Mouse (Mus musculus): ENCODE results near the gene Pld2. TPM values are rescaled to one million over a fixed set of nuclear protein-coding genes. Genes with fewer than 3 reads are reported as not detected.

Pld2 gene
- total and polyA plus RNA-seq, 3 experiments, result 0.15 to 0.39 TPM; not detected in 1

DNA sequence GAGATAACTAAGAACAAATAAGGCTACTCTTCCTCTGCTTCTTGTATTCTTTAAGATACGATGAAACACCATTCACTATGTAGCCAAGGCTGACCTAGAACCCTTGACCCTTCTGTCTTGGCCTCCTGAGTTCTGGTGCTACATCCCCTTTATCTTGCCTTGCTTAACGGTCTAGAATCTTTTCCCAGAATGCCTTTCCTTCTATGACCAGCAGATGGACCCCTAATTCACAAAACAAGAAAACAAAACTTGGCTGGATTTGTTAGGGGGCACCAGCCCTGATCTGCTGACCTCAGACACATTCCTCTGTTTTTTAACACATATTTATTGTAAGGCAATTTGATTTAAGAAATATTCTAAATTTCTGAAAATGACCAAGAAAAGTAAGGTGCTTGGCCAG lies 23.5 kb upstream of the Pld2 start:
- Histone ChIP-seq H3K9me3 (replicated peaks; ENCODE audit: insufficient read depth, low read length) (no peaks in the 10 kb centered on the region), H3K27me3 (ENCODE audit: control insufficient read depth in 1 of 2, insufficient read depth in 2 of 2, low read length in 2 of 2) (no peaks in the 10 kb centered on the region), H3K4me3 (ENCODE audit: control insufficient read depth in 1 of 2, insufficient read depth in 1 of 2, low read depth in 2 of 2, low read length in 2 of 2) (no peak overlapping the region), H3K36me3 (ENCODE audit: control insufficient read depth in 1 of 2, insufficient read depth in 2 of 2, low read length in 2 of 2) (peaks cover 0 to 33% of the 10 kb centered on the region in 2 experiments; a peak in 2 of 4 replicates), H3K9ac (ENCODE audit: control insufficient read depth, low read depth, low read length, poor library complexity, severe bottlenecking) (no peak overlapping the region), H3K4me1 (ENCODE audit: control insufficient read depth in 1 of 2, insufficient read depth in 2 of 2, low read length in 2 of 2) (peaks cover 18 to 28% of the 10 kb centered on the region in 2 experiments), H3K79me2 (ENCODE audit: control insufficient read depth, insufficient read depth, low read length, poor library complexity) (no peaks in the 10 kb centered on the region), H3K27ac (ENCODE audit: control insufficient read depth, low read depth, low read length) (no peak overlapping the region)
- peak; percentile 83 for DNase-seq (ENCODE audit: low read depth, low spot score)
- no peak for TF ChIP-seq ELF1 (IDR thresholded peaks at IDR 0.05; ENCODE audit: low read depth, low read length)
- no peak for TF ChIP-seq TAL1 (IDR thresholded peaks at IDR 0.05; ENCODE audit: low read length)
- TF ChIP-seq ZC3H11A (IDR thresholded peaks at IDR 0.05; ENCODE audit: low read depth, low read length), result peak; percentile 93
- no peak for TF ChIP-seq MEF2A (IDR thresholded peaks at IDR 0.05; ENCODE audit: extremely low read depth, insufficient replicate concordance, low read depth, low read length, poor library complexity, severe bottlenecking)
- TF ChIP-seq RAD21 (IDR thresholded peaks at IDR 0.05; ENCODE audit: low read depth, low read length), result peak; percentile 95
- TF ChIP-seq ZKSCAN1 (IDR thresholded peaks at IDR 0.05; ENCODE audit: low read depth, low read length), result no peak
- no peak for TF ChIP-seq TCF12 (IDR thresholded peaks at IDR 0.05; ENCODE audit: low read depth, low read length)
- TF ChIP-seq JUND (IDR thresholded peaks at IDR 0.05; ENCODE audit: low read depth, low read length), result no peak
- TF ChIP-seq GATA1 (IDR thresholded peaks at IDR 0.05; ENCODE audit: low read depth, low read length), result peak; percentile 43; the same call in 1 of the 2 replicates
- no peak for TF ChIP-seq POLR2A (IDR thresholded peaks at IDR 0.05; ENCODE audit: control insufficient read depth in 1 of 2, insufficient read depth in 1 of 2, low read depth in 1 of 2, low read length in 2 of 2, poor library complexity in 1 of 2)
- 0 out of 2 replicates have a peak, but pooled peaks have one; percentile 47 for TF ChIP-seq MYC (IDR thresholded peaks at IDR 0.05; ENCODE audit: low read depth, low read length)
- TF ChIP-seq MXI1 (IDR thresholded peaks at IDR 0.05; ENCODE audit: low read depth, low read length), result no peak
- TF ChIP-seq ZMIZ1 (IDR thresholded peaks at IDR 0.05; ENCODE audit: low read depth, low read length), result no peak
- TF ChIP-seq POLR2AphosphoS2 (IDR thresholded peaks at IDR 0.05; ENCODE audit: low read length), result no peak
- no peak for TF ChIP-seq USF2 (IDR thresholded peaks at IDR 0.05; ENCODE audit: borderline replicate concordance in 1 of 2, insufficient read depth in 1 of 2, low read depth in 1 of 2, low read length in 2 of 2)
- TF ChIP-seq HCFC1 (IDR thresholded peaks at IDR 0.05; ENCODE audit: low read depth, low read length), result peak; percentile 48; the same call in 1 of the 2 replicates
- TF ChIP-seq ETS1 (IDR thresholded peaks at IDR 0.05; ENCODE audit: low read depth, low read length), result no peak
- peak; percentile 95 for TF ChIP-seq SMC3 (IDR thresholded peaks at IDR 0.05; ENCODE audit: low read depth, low read length)
- TF ChIP-seq UBTF (IDR thresholded peaks at IDR 0.05; ENCODE audit: borderline replicate concordance, insufficient read depth, low read depth, low read length), result no peak
- TF ChIP-seq ZNF384 (IDR thresholded peaks at IDR 0.05; ENCODE audit: low read depth, low read length), result 0 out of 2 replicates have a peak, but pooled peaks have one; percentile 29
- no peak for TF ChIP-seq MAX (IDR thresholded peaks at IDR 0.05; ENCODE audit: low read length)
- TF ChIP-seq BHLHE40 (IDR thresholded peaks at IDR 0.05; ENCODE audit: borderline replicate concordance, low read depth, low read length), result no peak
- no peak for TF ChIP-seq TBP (IDR thresholded peaks at IDR 0.05; ENCODE audit: low read depth, low read length)
- TF ChIP-seq GABPA (IDR thresholded peaks at IDR 0.05; ENCODE audit: low read depth, low read length), result no peak
- TF ChIP-seq KAT2A (conservative IDR thresholded peaks at IDR 0.05; ENCODE audit: low read depth, low read length), result no peak
- no peak for TF ChIP-seq RCOR1 (IDR thresholded peaks at IDR 0.05; ENCODE audit: low read depth, low read length)
- no peak; the same call in 1 of the 2 replicates for TF ChIP-seq MYB (IDR thresholded peaks at IDR 0.05; ENCODE audit: low read depth, low read length)
- no peak for TF ChIP-seq POLR2AphosphoS5 (IDR thresholded peaks at IDR 0.05; ENCODE audit: borderline replicate concordance, low read depth, low read length)
- TF ChIP-seq EP300 (IDR thresholded peaks at IDR 0.05; ENCODE audit: low read depth in 1 of 2, low read length in 2 of 2), result no peak
- no peak for TF ChIP-seq CHD1 (IDR thresholded peaks at IDR 0.05; ENCODE audit: low read depth, low read length)
- TF ChIP-seq NELFE (IDR thresholded peaks at IDR 0.05; ENCODE audit: low read depth, low read length), result no peak
- 0 out of 2 replicates have a peak, but pooled peaks have one; percentile 30 for TF ChIP-seq SIN3A (IDR thresholded peaks at IDR 0.05; ENCODE audit: low read length)
- no peak for TF ChIP-seq USF1 (IDR thresholded peaks at IDR 0.05; ENCODE audit: low read depth, low read length)
- TF ChIP-seq CTCF (IDR thresholded peaks at IDR 0.05 in 2 of 3, conservative IDR thresholded peaks at IDR 0.05 in 1 of 3; ENCODE audit: control insufficient read depth in 1 of 3, insufficient read depth in 1 of 3, low read depth in 2 of 3, low read length in 3 of 3, poor library complexity in 1 of 3, severe bottlenecking in 1 of 3), result peak; percentile 29 to 98 (median 72)
- TF ChIP-seq MAZ (IDR thresholded peaks at IDR 0.05; ENCODE audit: low read depth, low read length), result no peak
- no peak for TF ChIP-seq CHD2 (IDR thresholded peaks at IDR 0.05; ENCODE audit: low read length)
- no peak for TF ChIP-seq MAFK (IDR thresholded peaks at IDR 0.05; ENCODE audit: borderline replicate concordance, low read depth, low read length)
- TF ChIP-seq NRF1 (IDR thresholded peaks at IDR 0.05; ENCODE audit: insufficient read depth, low read depth, low read length, poor library complexity, severe bottlenecking), result no peak

All from MEL (cell line).